Mouse (Mus musculus) heart, postnatal 10 days (tissue): ENCODE results near the gene Naxd. TPM values are rescaled to one million over a fixed set of nuclear protein-coding genes. Genes with fewer than 3 reads are reported as not detected.

Experiments used
- DNase-seq, 2 experiments: peaks; one replicate each; pipeline ENCODE4 v3.0.0; 2021
- intact Hi-C: fragments of 180-260 bp; cut with DNase I; formaldehyde crosslinking; loops from one replicate; pipeline ENCODE4 v1.15.1; 2025
- total RNA-seq, 2 experiments: library from RNA; stranded (reverse); gene quantifications; 2 replicates each; pipeline ENCODE4 v1.2.3; 2021

Gene Naxd
- total RNA-seq, 2 experiments from 2014 or later = 40.2 to 41.7 TPM

DNA sequence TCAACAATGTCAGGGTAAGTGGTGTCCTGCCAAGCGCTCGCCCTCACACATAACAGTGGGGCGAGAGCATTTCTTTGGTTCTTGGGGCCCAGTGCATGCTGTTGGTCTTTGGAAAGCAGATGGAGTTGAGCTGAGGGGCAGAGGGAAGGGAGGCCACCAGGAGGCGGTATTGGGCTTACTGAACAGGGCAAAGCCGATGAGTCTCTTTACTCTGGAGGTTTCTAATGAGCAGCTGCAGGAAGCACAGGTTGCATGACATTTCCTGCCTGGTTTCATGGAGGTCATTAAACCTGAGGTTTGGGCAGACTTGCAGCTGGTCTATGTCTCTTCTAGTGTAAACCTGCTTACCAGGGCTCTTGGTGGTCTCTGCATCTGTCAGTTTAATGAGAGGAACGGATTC is 9.5 kb downstream of the Naxd start:
- peak; percentile 65 to 81 for DNase-seq

DNA sequence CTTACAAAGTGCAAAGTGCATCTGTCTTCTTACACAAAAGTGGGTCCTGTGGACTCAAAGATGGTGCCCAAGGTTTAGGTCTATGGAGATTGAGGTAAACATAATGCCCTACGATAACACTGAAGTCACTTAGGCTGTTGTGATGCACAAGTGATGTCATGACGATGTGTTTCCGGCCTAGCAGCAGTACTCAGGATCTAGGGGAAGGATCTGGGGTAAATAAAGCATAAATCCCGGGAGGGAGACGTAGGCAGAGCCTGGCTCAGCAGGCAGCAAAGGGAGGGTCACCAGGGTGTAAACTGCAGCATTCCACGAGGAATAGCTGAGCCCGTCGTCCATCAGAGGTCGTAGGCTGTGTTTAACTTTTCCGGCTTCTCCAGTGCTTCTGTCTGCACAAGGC is 11.6 kb downstream of the Naxd start:
- intact Hi-C loops = loop anchor here (5.0 kb wide), 3 partner anchors 93 to 183 kb away; no protein-coding TSS in a partner anchor
- no peak for DNase-seq

More for the DNA sequence above, 9.5 kb downstream of the Naxd start:
- intact Hi-C loops = loop anchor here (5.0 kb wide), 3 partner anchors 95 to 185 kb away; no protein-coding TSS in a partner anchor

DNA sequence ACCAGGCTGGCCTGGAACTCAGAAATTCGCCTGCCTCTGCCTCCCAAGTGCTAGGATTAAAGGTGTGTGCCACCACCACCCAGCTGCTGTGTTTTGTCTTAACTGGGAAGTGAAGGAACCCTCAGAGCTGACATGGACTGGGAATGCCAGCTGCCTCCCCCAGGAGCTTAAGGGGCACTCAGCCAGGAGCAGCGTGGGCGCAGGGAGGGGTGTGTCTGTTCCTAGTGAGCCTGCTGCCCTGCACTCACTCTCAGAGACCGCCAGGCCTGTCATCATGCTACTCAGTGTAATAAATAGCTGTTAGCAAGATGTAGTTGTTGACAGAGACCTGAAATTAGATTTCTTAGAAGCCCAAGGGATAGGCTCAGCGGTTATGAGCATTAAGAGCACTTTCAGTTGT is 13.7 kb downstream of the Naxd start:
- intact Hi-C loops = no loop called here
- no peak for DNase-seq

DNA sequence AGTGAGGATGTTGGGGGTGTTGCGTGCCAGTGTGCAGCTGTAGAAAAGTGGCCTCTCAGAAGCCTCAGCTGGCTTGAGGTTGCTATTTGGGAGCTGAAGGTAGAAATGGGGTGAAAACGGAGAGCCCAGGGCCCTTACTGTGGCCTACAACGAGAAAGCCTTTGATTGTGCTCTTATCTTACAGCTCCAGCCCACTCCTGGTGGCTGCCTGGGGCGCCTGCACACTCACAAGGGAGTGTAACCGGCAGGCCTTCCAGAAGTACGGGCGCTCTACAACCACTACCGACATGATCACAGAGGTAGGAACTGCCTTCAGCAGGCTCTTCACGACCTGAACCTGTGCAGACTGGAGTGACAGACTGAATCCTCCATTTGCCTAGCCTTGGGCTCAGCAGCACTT is 15.4 kb downstream of the Naxd start:
- intact Hi-C loops = no loop called here
- no peak for DNase-seq

- no peak for DNase-seq
- intact Hi-C loops = no loop called here
Measured at GRCm38 (mm10) chr8:11513247-11513646, 15.9 kb downstream of the Naxd start.

- no peak for DNase-seq
- intact Hi-C loops = no loop called here
Measured at GRCm38 (mm10) chr8:11516292-11516691, 19.0 kb downstream of the Naxd start.

- DNase-seq = no peak
- intact Hi-C loops = no loop called here
Measured at GRCm38 (mm10) chr8:11517366-11518055, 20.2 kb downstream of the Naxd start.

- DNase-seq = no peak
- intact Hi-C loops = no loop called here
Measured at GRCm38 (mm10) chr8:11518056-11518396, 20.7 kb downstream of the Naxd start.

GRCm38 (mm10) chr8:11518676-11519075 is 21.4 kb downstream of the Naxd start:
- DNase-seq = no peak
- intact Hi-C loops = no loop called here

- DNase-seq = no peak
- intact Hi-C loops = no loop called here
Measured at GRCm38 (mm10) chr8:11523331-11523730, 26.0 kb downstream of the Naxd start.

DNA sequence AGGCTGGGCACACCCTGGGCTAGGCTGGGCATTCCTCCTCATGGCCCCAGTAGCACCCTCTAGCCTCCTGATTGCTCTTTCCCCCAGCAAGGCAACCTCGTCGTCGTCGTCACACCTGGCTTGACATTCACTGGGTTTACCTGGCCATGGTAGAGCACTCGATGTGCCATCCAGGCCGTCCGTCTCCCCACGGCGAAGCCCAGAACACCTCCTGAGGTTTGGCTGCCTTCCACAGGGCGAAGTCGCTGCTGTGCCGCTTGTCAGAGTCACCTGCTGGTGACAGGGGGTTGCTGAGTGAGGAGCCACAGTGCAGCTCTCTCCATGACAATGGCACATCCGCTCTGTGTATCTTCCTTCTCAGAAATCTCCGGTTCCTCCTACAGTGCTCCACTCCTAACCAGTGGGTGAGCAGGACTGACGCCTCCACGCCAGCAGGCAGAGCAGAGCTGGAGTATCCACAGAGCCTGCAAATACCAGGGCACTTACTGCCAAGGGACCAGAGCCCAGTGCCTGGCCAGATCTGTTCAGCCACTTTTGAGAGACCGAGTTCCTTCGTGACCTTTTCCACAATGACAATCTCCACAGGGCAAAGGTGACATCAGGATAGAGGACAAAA is 33.0 kb downstream of the Naxd start:
- intact Hi-C loops = no loop called here
- DNase-seq = peak in 1 of 2 experiments; percentile 19

DNA sequence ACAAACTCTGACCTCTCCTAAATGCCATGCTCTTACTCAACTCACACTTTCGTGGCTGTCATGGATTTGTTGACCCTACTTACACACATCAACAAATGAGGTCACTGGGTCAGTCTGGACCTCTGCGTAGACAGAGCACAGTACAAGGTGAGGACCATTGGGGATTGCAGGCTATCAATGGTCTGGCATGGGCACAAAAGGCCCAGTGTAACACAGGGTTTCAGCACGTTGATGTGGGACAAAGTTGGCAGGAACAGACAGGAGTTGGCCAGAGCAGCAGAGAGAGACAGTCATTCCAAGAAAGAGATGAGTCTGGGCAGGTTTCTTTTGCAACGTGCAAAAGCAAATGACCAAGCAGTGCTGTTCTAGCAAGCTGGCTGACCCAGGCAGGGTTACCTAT is 33.5 kb downstream of the Naxd start:
- no peak for DNase-seq
- intact Hi-C loops = no loop called here

- DNase-seq = no peak
- intact Hi-C loops = no loop called here
Measured at GRCm38 (mm10) chr8:11534494-11534893, 37.2 kb downstream of the Naxd start.

DNA sequence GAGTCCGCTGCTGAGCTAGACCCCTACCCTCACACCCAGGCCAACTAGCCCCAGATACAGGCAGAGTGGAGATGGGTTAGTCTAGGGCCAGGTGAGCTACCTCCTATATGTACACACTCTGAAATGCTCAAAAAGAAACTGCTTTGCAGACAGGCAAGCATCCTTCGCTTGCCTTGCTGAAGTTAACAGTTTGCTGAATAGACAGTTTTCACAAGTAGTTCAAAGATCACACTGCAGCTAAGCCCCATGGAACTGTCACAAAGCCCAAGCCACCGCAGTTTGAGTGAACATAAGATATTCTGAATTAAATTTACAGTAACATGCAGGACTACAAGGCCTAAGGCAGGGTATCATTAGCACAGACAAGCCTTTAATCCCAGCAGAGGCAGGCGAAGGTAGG is 41.7 kb downstream of the Naxd start:
- intact Hi-C loops = no loop called here

GRCm38 (mm10) chr8:11540182-11540581 is 42.9 kb downstream of the Naxd start:
- intact Hi-C loops = no loop called here

More for the DNA sequence above, 41.7 kb downstream of the Naxd start:
- DNase-seq = no peak

GRCm38 (mm10) chr8:11542031-11542430 is 44.7 kb downstream of the Naxd start:
- peak; percentile 37 to 50 for DNase-seq
- intact Hi-C loops = no loop called here

More at GRCm38 (mm10) chr8:11540182-11540581, 42.9 kb downstream of the Naxd start:
- DNase-seq = no peak

DNA sequence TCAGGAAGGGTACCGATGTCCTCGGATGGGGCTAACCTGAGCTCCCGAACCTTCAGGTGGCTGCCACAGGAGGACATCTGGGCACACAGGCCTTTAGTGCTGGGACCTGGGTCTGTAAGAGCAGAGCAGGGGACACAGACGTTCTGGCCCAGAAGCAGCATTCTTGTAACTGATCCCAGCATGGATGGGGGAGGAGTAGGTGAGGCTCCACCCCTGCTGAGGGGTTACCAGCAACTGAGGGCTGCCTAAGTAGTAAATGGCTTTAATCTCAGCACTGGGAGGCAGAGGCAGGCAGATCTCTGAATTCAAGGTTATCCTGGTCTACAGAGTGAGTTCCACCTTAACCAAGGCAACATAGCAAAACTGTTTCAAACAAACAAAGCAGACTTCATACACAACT is 45.6 kb downstream of the Naxd start:
- no peak for DNase-seq
- intact Hi-C loops = no loop called here

- peak; percentile 31 to 65 for DNase-seq
- intact Hi-C loops = loop anchor here (1.0 kb wide), 1 partner anchor 155 kb away; no protein-coding TSS in a partner anchor
Measured at GRCm38 (mm10) chr8:11544386-11544785, 47.1 kb downstream of the Naxd start.

GRCm38 (mm10) chr8:11547063-11547462 is 49.8 kb downstream of the Naxd start:
- DNase-seq = no peak
- intact Hi-C loops = loop anchor here (5.0 kb wide), 1 partner anchor 55 kb away; no protein-coding TSS in a partner anchor

DNA sequence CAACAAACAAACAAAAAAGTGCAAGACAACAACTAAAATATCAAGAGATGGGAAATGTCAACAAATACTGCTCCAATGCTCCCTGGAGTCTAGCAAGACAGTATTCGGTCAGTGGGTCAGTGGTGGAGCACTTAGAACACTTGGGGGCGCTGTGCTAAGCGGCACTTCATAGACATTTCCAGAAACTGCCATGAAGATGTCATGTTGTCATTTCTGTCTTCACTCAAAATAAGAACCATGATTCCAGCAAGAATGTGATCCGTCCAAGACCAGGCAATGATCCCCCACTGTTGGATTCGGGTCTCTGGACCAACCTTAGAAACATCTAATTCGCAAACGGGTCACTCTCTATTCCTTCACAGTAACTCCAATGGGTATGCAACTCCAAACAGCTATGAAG is 52.4 kb downstream of the Naxd start:
- DNase-seq = peak; percentile 37 to 68
- intact Hi-C loops = loop anchor here (2.0 to 10.0 kb wide), 4 partner anchors 53 to 275 kb away; partner anchors contain the start of gene 1700016D06Rik

GRCm38 (mm10) chr8:11550281-11550948 is 53.1 kb downstream of the Naxd start, which contains the start of gene Cars2:
Gene Cars2 (minus strand): TSS chr8:11550783.
- intact Hi-C loops = loop anchor here (10.0 kb wide), 2 partner anchors 224 to 276 kb away; no protein-coding TSS in a partner anchor
- peak; percentile 95 to 96 for DNase-seq
